Mouse (Mus musculus): ENCODE measurements around the gene Cilp2. TPM values are rescaled to one million over a fixed set of nuclear protein-coding genes. Genes with fewer than 3 reads are reported as not detected.

Cilp2 gene
- polyA plus RNA-seq, 1 experiment from 2014 or later = 4.2 TPM

DNA sequence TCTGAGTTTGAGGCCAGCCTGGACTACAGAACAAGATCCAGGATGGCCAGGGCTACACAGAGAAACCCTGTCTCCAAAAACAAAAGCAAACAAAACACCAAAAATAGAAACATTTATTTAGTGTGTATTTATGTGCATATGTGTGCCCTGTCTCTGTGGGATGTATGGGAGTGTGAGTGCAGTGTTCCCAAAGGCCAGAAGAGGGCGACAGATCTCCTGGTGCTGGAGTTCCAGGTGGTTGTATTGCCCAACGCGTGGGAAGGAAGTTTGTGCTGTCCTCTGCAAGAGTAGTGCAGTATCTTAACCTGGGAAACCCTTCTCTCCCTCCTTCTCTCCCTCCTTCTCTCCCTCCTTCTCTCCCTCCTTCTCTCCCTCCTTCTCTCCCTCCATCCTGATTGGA lies 37.6 kb downstream of the Cilp2 start:
- H3K9me3 ChIP-seq (ENCODE audit: control insufficient read depth, low read length) = no peaks in the 10 kb centered on the region
- DNase-seq (ENCODE audit: low spot score) = no peak
- H3K36me3 ChIP-seq (replicated peaks; ENCODE audit: control insufficient read depth, insufficient read depth) = no peaks in the 10 kb centered on the region
- H3K9ac ChIP-seq = no peak overlapping the region
- 43% methylated on average over 3 of the region's 3 CpGs for WGBS
- H3K4me2 ChIP-seq (replicated peaks) = no peak overlapping the region
- no peak for ATAC-seq (ENCODE audit: low FRiP score)
- no peaks in the 10 kb centered on the region for H3K27me3 ChIP-seq (ENCODE audit: control insufficient read depth, insufficient read depth, low read length)
- H3K4me3 ChIP-seq (replicated peaks; ENCODE audit: low read length) = no peak overlapping the region
- no peaks in the 10 kb centered on the region for H3K4me1 ChIP-seq (replicated peaks; ENCODE audit: control insufficient read depth, insufficient read depth, low read length)
- no peak overlapping the region for H3K27ac ChIP-seq

DNA sequence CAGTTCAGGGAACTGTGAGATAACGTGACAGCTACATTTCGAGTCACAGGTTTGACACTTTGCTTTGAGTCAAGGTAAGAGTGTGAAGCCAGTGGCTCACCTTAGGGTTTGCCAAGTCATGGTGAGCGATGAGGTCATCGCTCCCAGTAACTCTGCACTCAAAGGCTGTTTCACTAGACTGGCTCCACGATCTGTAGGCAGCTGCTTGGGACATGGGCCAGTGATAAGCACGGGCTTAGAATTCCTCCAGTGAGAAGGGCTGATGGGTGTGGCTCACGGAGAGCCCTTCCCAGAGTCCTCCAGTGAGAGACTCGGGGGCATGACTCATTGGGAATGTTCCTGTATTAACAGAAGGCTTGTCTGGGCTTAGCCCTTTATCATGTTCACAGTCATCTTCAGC lies 38.5 kb downstream of the Cilp2 start:
- WGBS = 97% methylated on average over 8 of the region's 8 CpGs
- no peak for ATAC-seq (ENCODE audit: low FRiP score)
- no peaks in the 10 kb centered on the region for H3K27me3 ChIP-seq (ENCODE audit: control insufficient read depth, insufficient read depth, low read length)
- no peaks in the 10 kb centered on the region for H3K36me3 ChIP-seq (replicated peaks; ENCODE audit: control insufficient read depth, insufficient read depth)
- no peak overlapping the region for H3K4me3 ChIP-seq (replicated peaks; ENCODE audit: low read length)
- DNase-seq (ENCODE audit: low spot score) = no peak
- no peak overlapping the region for H3K9ac ChIP-seq
- no peak overlapping the region for H3K27ac ChIP-seq
- no peaks in the 10 kb centered on the region for H3K9me3 ChIP-seq (ENCODE audit: control insufficient read depth, low read length)
- no peak overlapping the region for H3K4me2 ChIP-seq (replicated peaks)
- H3K4me1 ChIP-seq (replicated peaks; ENCODE audit: control insufficient read depth, insufficient read depth, low read length) = no peaks in the 10 kb centered on the region

DNA sequence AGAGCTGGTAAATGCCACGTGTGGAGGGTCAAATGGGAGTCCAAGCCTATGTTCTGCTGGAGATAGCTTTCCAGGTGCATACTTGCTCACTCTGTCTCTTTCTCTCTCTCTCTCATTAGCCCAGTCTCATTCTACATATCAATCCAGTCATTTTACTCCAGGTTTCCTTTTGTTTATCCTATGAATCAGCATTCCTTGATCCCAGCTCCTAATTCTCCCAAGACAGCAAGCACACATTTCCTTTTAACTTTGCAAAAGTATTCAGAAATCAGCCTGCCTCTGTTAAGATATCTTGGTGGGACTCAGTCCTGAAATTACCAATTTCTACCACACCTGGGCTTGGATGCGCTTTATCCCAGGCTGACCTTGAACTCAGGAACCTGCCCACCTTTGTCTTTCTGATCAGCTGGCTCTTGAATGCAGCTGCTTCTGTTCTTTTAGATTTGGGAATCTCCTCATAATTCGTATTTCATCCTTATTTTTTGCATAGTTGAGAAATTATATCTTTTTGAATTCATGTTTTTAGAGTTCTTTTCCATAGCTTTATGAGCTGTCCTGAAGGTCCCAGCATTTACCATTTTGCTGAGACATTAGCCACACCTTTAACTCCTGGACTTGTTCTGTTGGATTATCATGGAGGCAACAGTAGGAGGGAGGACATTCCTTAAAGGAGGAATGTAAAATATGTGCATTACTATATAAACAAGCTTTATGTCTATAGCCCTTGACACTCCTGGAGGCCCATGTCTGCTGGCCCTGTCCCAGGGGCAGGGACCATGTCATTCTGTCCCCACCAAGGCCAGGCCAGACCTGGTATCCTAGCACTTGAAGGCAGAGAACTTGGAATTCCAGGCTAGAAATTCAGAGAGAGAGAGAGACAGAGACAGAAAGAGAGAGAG lies 40.1 kb downstream of the Cilp2 start:
- no peak overlapping the region for H3K4me3 ChIP-seq (replicated peaks; ENCODE audit: low read length)
- no peaks in the 10 kb centered on the region for H3K9me3 ChIP-seq (ENCODE audit: control insufficient read depth, low read length)
- no peak overlapping the region for H3K4me2 ChIP-seq (replicated peaks)
- H3K9ac ChIP-seq = no peak overlapping the region
- no peak overlapping the region for H3K27ac ChIP-seq
- no peaks in the 10 kb centered on the region; the same call in 1 of the 2 replicates for H3K36me3 ChIP-seq (replicated peaks; ENCODE audit: control insufficient read depth, insufficient read depth)
- H3K27me3 ChIP-seq (ENCODE audit: control insufficient read depth, insufficient read depth, low read length) = no peaks in the 10 kb centered on the region
- 83% methylated on average over 3 of the region's 3 CpGs for whole genome bisulfite sequencing
- no peak for DNase-seq (ENCODE audit: low spot score)
- no peak for ATAC-seq (ENCODE audit: low FRiP score)
- no peaks in the 10 kb centered on the region for H3K4me1 ChIP-seq (replicated peaks; ENCODE audit: control insufficient read depth, insufficient read depth, low read length)

DNA sequence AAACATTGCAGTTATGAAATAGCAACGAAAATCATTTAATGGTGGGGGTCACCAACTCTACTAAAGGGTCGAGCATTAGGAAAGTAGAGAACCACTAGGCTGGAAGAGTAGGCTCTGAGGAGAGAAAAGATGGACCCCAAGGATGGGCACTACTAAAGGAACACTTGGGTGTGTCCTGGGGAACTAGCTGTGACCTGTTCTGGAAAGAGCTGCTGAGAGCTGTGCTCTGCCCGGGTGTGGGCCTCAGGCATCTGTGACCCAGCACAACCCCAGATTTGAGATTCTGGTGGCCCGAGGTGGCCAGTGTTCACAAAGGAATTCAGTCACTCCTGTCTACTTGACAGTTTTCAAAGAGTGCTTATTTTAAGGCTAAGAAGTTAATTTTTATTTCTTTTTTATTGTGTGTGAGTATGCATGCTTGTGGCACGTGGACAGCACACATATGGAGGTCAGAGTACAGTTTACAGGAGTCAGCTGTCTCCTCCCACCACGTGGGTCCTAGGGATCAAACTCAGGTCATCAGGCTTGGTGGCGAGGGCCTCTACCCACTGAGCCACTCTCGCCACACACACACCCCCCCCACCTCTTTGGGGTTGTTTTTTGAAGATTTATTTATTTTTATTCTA lies 50.3 kb downstream of the Cilp2 start:
- Histone ChIP-seq H3K27ac (no peak overlapping the region), H3K9me3 (ENCODE audit: control insufficient read depth, low read length) (no peaks in the 10 kb centered on the region), H3K27me3 (ENCODE audit: control insufficient read depth, insufficient read depth, low read length) (no peaks in the 10 kb centered on the region), H3K4me2 (replicated peaks) (no peak overlapping the region), H3K4me3 (replicated peaks; ENCODE audit: low read length) (no peak overlapping the region), H3K36me3 (replicated peaks; ENCODE audit: control insufficient read depth, insufficient read depth) (peaks cover 12% of the 10 kb centered on the region; the same call in 1 of the 2 replicates), H3K9ac (no peak overlapping the region), H3K4me1 (replicated peaks; ENCODE audit: control insufficient read depth, insufficient read depth, low read length) (peaks cover 10% of the 10 kb centered on the region; the same call in 1 of the 2 replicates)
- ATAC-seq (ENCODE audit: low FRiP score) = no peak
- DNase-seq (ENCODE audit: low spot score) = no peak
- 85% methylated on average over 8 of the region's 8 CpGs for WGBS

DNA sequence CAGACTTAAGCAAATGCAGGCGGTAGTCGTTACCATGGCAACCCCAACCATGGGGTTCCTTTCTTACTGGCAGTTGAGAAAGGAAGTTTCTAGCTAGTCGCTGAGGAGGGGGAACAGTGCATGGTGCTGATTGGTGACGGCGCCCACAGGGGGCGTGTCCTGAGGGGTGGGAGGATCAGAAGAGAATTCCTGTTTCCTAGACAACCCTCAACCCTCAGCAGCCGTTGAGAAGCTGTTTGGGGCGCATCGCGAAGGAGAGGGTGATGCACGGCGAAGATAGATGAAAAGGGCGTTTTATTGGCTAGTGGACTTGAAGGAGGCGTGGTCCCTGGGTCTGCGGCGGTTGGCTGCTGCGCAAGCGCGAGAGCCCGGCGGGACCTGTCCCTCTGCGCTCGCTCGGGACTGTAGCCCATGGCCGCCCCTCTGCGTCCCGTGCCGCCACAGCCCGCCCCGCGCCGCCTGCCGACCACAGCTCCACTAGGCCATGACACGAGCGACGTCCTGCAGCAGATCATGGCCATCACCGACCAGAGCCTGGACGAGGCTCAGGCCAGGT lies 55.1 kb downstream of the Cilp2 start, which contains the start of gene Pbx4:
TSS of gene Pbx4 (plus strand) at position 194 of the 556 bp plus-strand sequence.
- Histone ChIP-seq H3K27me3 (ENCODE audit: control insufficient read depth, insufficient read depth, low read length) (no peaks in the 10 kb centered on the region), H3K4me3 (replicated peaks; ENCODE audit: low read length) (peak within 1 kb of the TSS; percentile 52), H3K9ac (peak within 1 kb of the TSS; percentile 63), H3K4me2 (replicated peaks) (peak within 1 kb of the TSS; percentile 63), H3K27ac (peak within 1 kb of the TSS; percentile 74), H3K36me3 (replicated peaks; ENCODE audit: control insufficient read depth, insufficient read depth) (peaks cover 20% of the 10 kb centered on the region), H3K4me1 (replicated peaks; ENCODE audit: control insufficient read depth, insufficient read depth, low read length) (peaks cover 17% of the 10 kb centered on the region), H3K9me3 (ENCODE audit: control insufficient read depth, low read length) (no peaks in the 10 kb centered on the region)
- ATAC-seq (ENCODE audit: low FRiP score) (peak; percentile 98), DNase-seq (ENCODE audit: low spot score) (peak; percentile 94)
- WGBS = under 1% methylated on average over 38 of the region's 38 CpGs

Other genes starting within 250 kb of the Cilp2 start
- gene Zfp964, start 233.2 kb downstream of the Cilp2 start, polyA plus RNA-seq (2014; fragmentation: Nextera tagmentation; extraction: Ambion mirVana) = 1.6 and 2.2 TPM in 2 replicates
- 24.8 and 29.8 TPM in 2 replicates for gene Zfp869, start 177.0 kb downstream of the Cilp2 start, polyA plus RNA-seq (2014; fragmentation: Nextera tagmentation; extraction: Ambion mirVana)
- 7.4 and 8.4 TPM in 2 replicates for gene Zfp963, start 137.7 kb downstream of the Cilp2 start, polyA plus RNA-seq (2014; fragmentation: Nextera tagmentation; extraction: Ambion mirVana)
- gene Gm20422, start 112.8 kb downstream of the Cilp2 start, polyA plus RNA-seq (2014; fragmentation: Nextera tagmentation; extraction: Ambion mirVana) = 1.0 and 1.7 TPM in 2 replicates
- 47.8 and 48.3 TPM in 2 replicates for gene Atp13a1, start 96.5 kb downstream of the Cilp2 start, polyA plus RNA-seq (2014; fragmentation: Nextera tagmentation; extraction: Ambion mirVana)
- 40.3 and 40.5 TPM in 2 replicates for gene Zfp866, start 96.5 kb downstream of the Cilp2 start, polyA plus RNA-seq (2014; fragmentation: Nextera tagmentation; extraction: Ambion mirVana)
- gene Gmip, start 79.0 kb downstream of the Cilp2 start, polyA plus RNA-seq (2014; fragmentation: Nextera tagmentation; extraction: Ambion mirVana) = 22.1 and 27.7 TPM in 2 replicates
- 0.99 and 1.6 TPM in 2 replicates for gene Lpar2, start 65.3 kb downstream of the Cilp2 start, polyA plus RNA-seq (2014; fragmentation: Nextera tagmentation; extraction: Ambion mirVana)
- 52.9 and 59.7 TPM in 2 replicates for gene Pbx4, start 55.2 kb downstream of the Cilp2 start, polyA plus RNA-seq (2014; fragmentation: Nextera tagmentation; extraction: Ambion mirVana)
- gene Tssk6, start 14.5 kb upstream of the Cilp2 start, polyA plus RNA-seq (2014; fragmentation: Nextera tagmentation; extraction: Ambion mirVana) = 4.6 and 4.7 TPM in 2 replicates
- 201 and 213 TPM in 2 replicates for gene Ndufa13, start 14.9 kb upstream of the Cilp2 start, polyA plus RNA-seq (2014; fragmentation: Nextera tagmentation; extraction: Ambion mirVana)
- gene Yjefn3, start 15.0 kb upstream of the Cilp2 start, polyA plus RNA-seq (2014; fragmentation: Nextera tagmentation; extraction: Ambion mirVana) = 11.0 and 12.3 TPM in 2 replicates
- gene Gatad2a, start 108.7 kb upstream of the Cilp2 start, polyA plus RNA-seq (2014; fragmentation: Nextera tagmentation; extraction: Ambion mirVana) = 26.4 and 26.5 TPM in 2 replicates
- gene Mau2, start 155.0 kb upstream of the Cilp2 start, polyA plus RNA-seq (2014; fragmentation: Nextera tagmentation; extraction: Ambion mirVana) = 69.3 and 69.4 TPM in 2 replicates
- 40.3 and 44.8 TPM in 2 replicates for gene Sugp1, start 155.1 kb upstream of the Cilp2 start, polyA plus RNA-seq (2014; fragmentation: Nextera tagmentation; extraction: Ambion mirVana)
- 1.0 and 1.9 TPM in 2 replicates for gene Tm6sf2, start 185.2 kb upstream of the Cilp2 start, polyA plus RNA-seq (2014; fragmentation: Nextera tagmentation; extraction: Ambion mirVana)
- gene Hapln4, start 195.8 kb upstream of the Cilp2 start, polyA plus RNA-seq (2014; fragmentation: Nextera tagmentation; extraction: Ambion mirVana) = 0.80 and 1.1 TPM in 2 replicates
- 141 and 152 TPM in 2 replicates for gene Ncan, start 233.2 kb upstream of the Cilp2 start, polyA plus RNA-seq (2014; fragmentation: Nextera tagmentation; extraction: Ambion mirVana)
- gene Nr2c2ap, start 243.6 kb upstream of the Cilp2 start, polyA plus RNA-seq (2014; fragmentation: Nextera tagmentation; extraction: Ambion mirVana) = 29.1 and 29.5 TPM in 2 replicates